Mouse (Mus musculus) ES-E14 (cell line): ENCODE measurements at regions not wholly inside any gene's neighbourhood (a gene's known extent, or its start where the extent isn't known, plus 50 kb on each side); places are given as distances from the start of the nearest gene placed in this dataset.

Experiments used
- CHD2 ChIP-seq: IDR thresholded peaks from 2 replicates; pipeline ENCODE4 v1.6.1; 2014; ENCODE audit warnings: mild to moderate bottlenecking, low read depth, low read length, inconsistent platforms
- ZC3H11A ChIP-seq: IDR thresholded peaks from 2 replicates; pipeline ENCODE4 v1.6.1; 2012; ENCODE audit warnings: low read depth, mild to moderate bottlenecking, inconsistent platforms, low read length, borderline replicate concordance
- ZNF384 ChIP-seq: IDR thresholded peaks from 2 replicates; pipeline ENCODE4 v1.6.1; 2012; ENCODE audit warnings: low read depth, low read length, inconsistent platforms

DNA sequence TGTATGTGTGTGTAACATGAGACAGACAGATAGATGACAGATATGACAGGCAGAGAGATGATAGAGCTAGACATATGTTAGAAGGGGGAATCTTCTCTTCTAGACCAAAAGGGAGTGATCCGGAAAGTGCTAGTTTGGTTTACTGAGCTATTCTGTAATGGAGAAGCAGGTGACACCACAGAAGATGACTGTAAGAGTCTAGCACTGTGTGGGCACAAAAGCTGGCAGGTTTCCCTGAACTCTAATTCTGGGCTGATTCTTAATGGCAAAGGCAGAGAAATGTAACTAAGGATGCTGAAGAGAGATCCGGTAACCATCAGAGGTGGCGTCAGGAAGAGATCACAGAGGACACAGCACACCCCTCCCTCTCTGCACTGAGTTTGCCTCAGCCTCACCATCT is 136.2 kb downstream of the Gm815 start:
- TF ChIP-seq ZNF384 (no peak), CHD2 (no peak), ZC3H11A (no peak)
